Mouse (Mus musculus): Measurements from ENCODE around the gene Clstn1. TPM values are rescaled to one million over a fixed set of nuclear protein-coding genes. Genes with fewer than 3 reads are reported as not detected.

The Clstn1 gene
- polyA plus RNA-seq, 1 experiment: 52.1 TPM

GRCm38 (mm10) chr4:149564452-149565407, 21.5 kb upstream of the Clstn1 start:
- no peak for TF ChIP-seq TCF3 (IDR thresholded peaks at IDR 0.05; ENCODE audit: insufficient read length, low read depth)
- TF ChIP-seq CEBPB (IDR thresholded peaks at IDR 0.05; ENCODE audit: insufficient read depth, poor library complexity, severe bottlenecking): no peak
- TF ChIP-seq TCF12 (IDR thresholded peaks at IDR 0.05; ENCODE audit: insufficient read depth, poor library complexity, severe bottlenecking): no peak
- TF ChIP-seq SRF (IDR thresholded peaks at IDR 0.05; ENCODE audit: control insufficient read depth, insufficient read length, low read depth): no peak
- H3K4me3 ChIP-seq: no peak overlapping the region
- no peak overlapping the region for H3K4me2 ChIP-seq (ENCODE audit: low read depth)
- H3K36me3 ChIP-seq (ENCODE audit: control insufficient read depth, insufficient read depth): no peaks in the 10 kb centered on the region
- H3K79me2 ChIP-seq (ENCODE audit: control insufficient read depth, insufficient read depth): no peaks in the 10 kb centered on the region
- no peaks in the 10 kb centered on the region for H3K27me3 ChIP-seq (ENCODE audit: control insufficient read depth, insufficient read depth, insufficient read length)
- H3ac ChIP-seq (ENCODE audit: control insufficient read depth, insufficient read length): no peak overlapping the region

GRCm38 (mm10) chr4:149567432-149568026, 18.7 kb upstream of the Clstn1 start:
- H3K36me3 ChIP-seq (ENCODE audit: control insufficient read depth, insufficient read depth): no peaks in the 10 kb centered on the region
- TF ChIP-seq REST (IDR thresholded peaks at IDR 0.05; ENCODE audit: insufficient read depth, insufficient read length) (no peak), MYOD1 (IDR thresholded peaks at IDR 0.05; ENCODE audit: control insufficient read depth in 1 of 3, insufficient read length in 2 of 3, low read depth in 2 of 3) (no peak), CEBPB (IDR thresholded peaks at IDR 0.05; ENCODE audit: insufficient read depth, poor library complexity, severe bottlenecking) (no peak), POLR2AphosphoS2 (IDR thresholded peaks at IDR 0.05; ENCODE audit: insufficient read length, low read depth) (no peak), POLR2A (IDR thresholded peaks at IDR 0.05; ENCODE audit: insufficient read length, low read depth) (no peak), MYOG (IDR thresholded peaks at IDR 0.05; ENCODE audit: control insufficient read depth in 1 of 3, insufficient read depth in 1 of 3, insufficient read length in 2 of 3, low read depth in 2 of 3) (no peak), TCF3 (IDR thresholded peaks at IDR 0.05; ENCODE audit: insufficient read length, low read depth) (no peak), SRF (IDR thresholded peaks at IDR 0.05; ENCODE audit: control insufficient read depth, insufficient read length, low read depth) (no peak), USF1 (IDR thresholded peaks at IDR 0.05; ENCODE audit: low read depth) (no peak)
- no peak overlapping the region for H3K4me2 ChIP-seq (ENCODE audit: low read depth)
- H3K4me3 ChIP-seq: no peak overlapping the region
- no peak overlapping the region for H3ac ChIP-seq (ENCODE audit: control insufficient read depth, insufficient read length)
- H3K27me3 ChIP-seq (ENCODE audit: control insufficient read depth, insufficient read depth, insufficient read length): no peaks in the 10 kb centered on the region
- no peaks in the 10 kb centered on the region for H3K79me2 ChIP-seq (ENCODE audit: control insufficient read depth, insufficient read depth)

- no peaks in the 10 kb centered on the region for H3K36me3 ChIP-seq (ENCODE audit: control insufficient read depth, insufficient read depth)
- H3K79me2 ChIP-seq (ENCODE audit: control insufficient read depth, insufficient read depth): no peaks in the 10 kb centered on the region
- H3K4me2 ChIP-seq (ENCODE audit: low read depth): no peak overlapping the region
- no peak overlapping the region for H3ac ChIP-seq (ENCODE audit: control insufficient read depth, insufficient read length)
- no peaks in the 10 kb centered on the region for H3K27me3 ChIP-seq (ENCODE audit: control insufficient read depth, insufficient read depth, insufficient read length)
- TF ChIP-seq REST (IDR thresholded peaks at IDR 0.05; ENCODE audit: insufficient read depth, insufficient read length) (no peak), SRF (IDR thresholded peaks at IDR 0.05; ENCODE audit: control insufficient read depth, insufficient read length, low read depth) (no peak), TCF12 (IDR thresholded peaks at IDR 0.05; ENCODE audit: insufficient read depth, poor library complexity, severe bottlenecking) (no peak), E2F4 (IDR thresholded peaks at IDR 0.05; ENCODE audit: insufficient read depth) (no peak), MAX (IDR thresholded peaks at IDR 0.05; ENCODE audit: low read depth) (no peak), POLR2A (IDR thresholded peaks at IDR 0.05; ENCODE audit: insufficient read length, low read depth) (no peak), MYOG (IDR thresholded peaks at IDR 0.05; ENCODE audit: control insufficient read depth in 1 of 3, insufficient read depth in 1 of 3, insufficient read length in 2 of 3, low read depth in 2 of 3) (no peak), MYOD1 (IDR thresholded peaks at IDR 0.05; ENCODE audit: control insufficient read depth in 1 of 3, insufficient read length in 2 of 3, low read depth in 2 of 3) (no peak)
- H3K4me3 ChIP-seq: no peak overlapping the region
Measured at GRCm38 (mm10) chr4:149568622-149569021, 17.6 kb upstream of the Clstn1 start.

DNA sequence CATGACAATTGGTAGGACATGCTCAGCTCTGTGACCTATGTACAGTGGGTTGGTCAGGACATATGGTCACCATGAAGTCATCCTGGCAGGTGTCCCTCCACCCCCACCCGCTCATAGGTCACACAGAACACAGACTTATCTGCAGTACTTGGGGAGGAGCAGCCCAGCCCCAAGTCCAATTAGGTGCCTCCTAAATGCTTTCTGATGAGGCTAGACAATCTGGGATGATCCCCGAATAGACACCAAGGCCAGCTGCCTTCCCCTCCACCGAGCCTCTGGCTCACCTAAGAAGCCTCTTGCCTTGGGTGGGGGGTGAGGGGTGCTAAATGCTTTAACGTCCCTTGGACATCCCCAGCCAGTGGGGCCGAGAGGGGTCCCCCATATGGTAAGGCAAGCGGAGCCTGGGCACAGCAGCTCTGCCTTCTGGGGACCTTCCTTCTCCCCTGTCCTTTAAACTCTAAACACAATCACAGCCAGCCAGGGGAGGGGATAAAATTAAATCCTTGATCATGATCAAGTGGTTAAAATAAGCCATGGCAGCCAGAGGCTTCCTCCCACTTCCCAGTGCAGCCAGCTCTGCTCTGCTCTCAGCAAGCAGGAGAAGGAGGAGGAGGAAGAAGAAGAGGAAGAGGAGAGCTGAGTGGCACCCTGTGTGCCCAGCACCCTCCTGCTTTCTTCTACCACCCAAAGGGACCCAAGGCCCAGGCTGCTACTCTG, 16.3 kb upstream of the Clstn1 start:
- H3K36me3 ChIP-seq (ENCODE audit: control insufficient read depth, insufficient read depth): no peaks in the 10 kb centered on the region
- H3K4me3 ChIP-seq: no peak overlapping the region
- no peak overlapping the region for H3K4me2 ChIP-seq (ENCODE audit: low read depth)
- H3ac ChIP-seq (ENCODE audit: control insufficient read depth, insufficient read length): no peak overlapping the region
- no peaks in the 10 kb centered on the region for H3K79me2 ChIP-seq (ENCODE audit: control insufficient read depth, insufficient read depth)
- no peaks in the 10 kb centered on the region for H3K27me3 ChIP-seq (ENCODE audit: control insufficient read depth, insufficient read depth, insufficient read length)
- TF ChIP-seq POLR2A (IDR thresholded peaks at IDR 0.05; ENCODE audit: insufficient read length, low read depth) (no peak), POLR2AphosphoS2 (IDR thresholded peaks at IDR 0.05; ENCODE audit: insufficient read length, low read depth) (no peak), E2F4 (IDR thresholded peaks at IDR 0.05; ENCODE audit: insufficient read depth) (no peak)

- TF ChIP-seq MYOD1 (IDR thresholded peaks at IDR 0.05; ENCODE audit: control insufficient read depth in 1 of 3, insufficient read length in 2 of 3, low read depth in 2 of 3) (peak; percentile 46 to 85 (median 51)), MYOG (IDR thresholded peaks at IDR 0.05; ENCODE audit: control insufficient read depth in 1 of 3, insufficient read depth in 1 of 3, insufficient read length in 2 of 3, low read depth in 2 of 3) (peak; percentile 32 to 70 (median 35)), POLR2AphosphoS2 (IDR thresholded peaks at IDR 0.05; ENCODE audit: insufficient read length, low read depth) (no peak)
- no peak overlapping the region for H3K4me2 ChIP-seq (ENCODE audit: low read depth)
- no peaks in the 10 kb centered on the region for H3K36me3 ChIP-seq (ENCODE audit: control insufficient read depth, insufficient read depth)
- no peaks in the 10 kb centered on the region for H3K27me3 ChIP-seq (ENCODE audit: control insufficient read depth, insufficient read depth, insufficient read length)
- no peaks in the 10 kb centered on the region for H3K79me2 ChIP-seq (ENCODE audit: control insufficient read depth, insufficient read depth)
- H3K4me3 ChIP-seq: no peak overlapping the region
- H3ac ChIP-seq (ENCODE audit: control insufficient read depth, insufficient read length): no peak overlapping the region
Measured at GRCm38 (mm10) chr4:149570498-149570863, 15.8 kb upstream of the Clstn1 start.

Measured in myocyte (in vitro differentiated cells).